Mouse (Mus musculus): ENCODE data around the gene Rbm33.

Rbm33 gene

GRCm38 (mm10) chr5:28316722-28317245, at the start of gene Rbm33:
TSS of gene Rbm33 (plus strand) at chr5:28317121.
- peak; percentile 91 to 92 for DNase-seq (ENCODE audit: low spot score in 2 of 2)

GRCm38 (mm10) chr5:28267576-28267975, 49.3 kb upstream of the Rbm33 start:
- DNase-seq (ENCODE audit: low spot score in 2 of 2), result no peak

GRCm38 (mm10) chr5:28269469-28269991, 47.4 kb upstream of the Rbm33 start:
- DNase-seq (ENCODE audit: low spot score in 2 of 2), result no peak

GRCm38 (mm10) chr5:28272836-28273235, 44.1 kb upstream of the Rbm33 start:
- no peak for DNase-seq (ENCODE audit: low spot score in 2 of 2)

DNA sequence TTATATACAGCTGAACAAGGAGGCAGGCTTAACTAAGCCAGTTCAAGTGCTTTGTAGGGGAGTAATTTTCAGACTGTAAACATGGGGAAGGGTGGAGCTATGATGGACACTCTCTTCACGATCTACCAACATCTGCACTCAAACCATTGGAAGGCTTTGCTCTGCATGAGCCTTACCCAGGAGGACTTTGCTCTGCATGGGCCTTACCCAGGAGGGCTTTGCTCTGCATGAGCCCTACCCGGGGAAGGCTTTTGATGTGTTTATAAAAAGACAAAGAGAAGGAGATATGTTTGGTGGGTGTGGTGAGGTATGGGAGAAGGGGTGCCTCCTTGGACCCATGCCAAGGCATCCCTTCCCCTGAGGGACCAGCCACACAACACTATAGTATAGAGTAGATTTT, 39.6 kb upstream of the Rbm33 start:
- no peak for DNase-seq (ENCODE audit: low spot score in 2 of 2)

- no peak for DNase-seq (ENCODE audit: low spot score in 2 of 2)
Observed at GRCm38 (mm10) chr5:28289111-28289510, 27.8 kb upstream of the Rbm33 start.

DNA sequence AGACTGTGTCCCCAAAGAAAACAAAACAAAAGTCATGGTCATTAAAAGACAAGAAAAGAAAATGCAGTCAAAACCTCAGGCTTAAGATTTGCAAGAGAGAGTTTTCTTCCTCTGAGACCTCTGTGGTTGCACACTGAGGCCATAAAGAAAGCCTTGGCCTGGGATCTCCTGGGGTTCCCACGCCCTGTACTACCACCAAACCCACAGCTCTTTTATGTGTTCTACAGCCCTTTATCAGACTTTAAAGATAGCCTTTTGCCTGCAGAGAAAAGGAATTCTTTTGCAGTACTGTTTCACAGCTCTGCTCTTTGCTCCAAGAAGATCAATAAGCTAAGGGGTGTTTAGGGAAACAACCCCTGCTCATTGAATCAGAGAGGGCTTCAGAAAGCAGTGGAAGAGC, 26.3 kb upstream of the Rbm33 start:
- DNase-seq (ENCODE audit: low spot score in 2 of 2), result no peak

DNA sequence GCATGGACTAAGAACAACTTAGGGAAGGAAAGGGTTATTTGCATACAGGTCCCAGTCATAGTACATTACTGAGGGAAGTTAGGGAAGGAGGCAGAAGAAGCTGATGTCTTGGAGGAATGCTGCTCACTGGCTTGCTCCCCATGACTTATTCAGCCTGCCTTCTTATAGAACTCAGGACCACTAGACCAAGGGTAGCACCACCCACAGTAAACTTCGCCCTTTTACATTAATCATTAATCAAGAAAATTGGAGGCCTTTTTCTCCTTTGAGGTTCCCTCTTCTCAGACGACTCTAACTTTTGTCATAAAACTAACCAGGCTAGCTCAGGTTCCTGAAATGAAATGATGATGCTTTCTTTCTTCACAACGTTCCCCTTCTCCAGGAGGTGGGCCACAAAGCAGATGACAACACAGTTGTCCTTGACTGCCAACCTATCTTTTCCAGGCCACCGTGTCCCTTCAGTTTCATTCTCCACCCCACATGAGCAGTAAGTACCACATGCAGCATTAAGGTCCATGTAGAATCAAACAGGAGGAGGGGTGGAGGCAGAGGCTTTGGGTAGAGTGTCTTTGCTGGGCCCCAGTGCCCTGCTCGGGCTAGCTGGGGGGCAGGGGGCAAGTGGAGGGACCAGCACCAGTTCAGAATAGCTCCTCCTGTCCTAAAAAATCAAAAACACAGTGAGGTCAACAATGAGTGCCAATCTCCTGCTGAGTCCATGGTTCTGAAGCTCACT, 25.6 kb upstream of the Rbm33 start:
- DNase-seq (ENCODE audit: low spot score in 2 of 2), result no peak

GRCm38 (mm10) chr5:28292281-28292680, 24.6 kb upstream of the Rbm33 start:
- DNase-seq (ENCODE audit: low spot score in 2 of 2), result no peak

GRCm38 (mm10) chr5:28293990-28294389, 22.9 kb upstream of the Rbm33 start:
- DNase-seq (ENCODE audit: low spot score in 2 of 2), result peak; percentile 79 to 88

GRCm38 (mm10) chr5:28298161-28298560, 18.8 kb upstream of the Rbm33 start:
- no peak for DNase-seq (ENCODE audit: low spot score in 2 of 2)

DNA sequence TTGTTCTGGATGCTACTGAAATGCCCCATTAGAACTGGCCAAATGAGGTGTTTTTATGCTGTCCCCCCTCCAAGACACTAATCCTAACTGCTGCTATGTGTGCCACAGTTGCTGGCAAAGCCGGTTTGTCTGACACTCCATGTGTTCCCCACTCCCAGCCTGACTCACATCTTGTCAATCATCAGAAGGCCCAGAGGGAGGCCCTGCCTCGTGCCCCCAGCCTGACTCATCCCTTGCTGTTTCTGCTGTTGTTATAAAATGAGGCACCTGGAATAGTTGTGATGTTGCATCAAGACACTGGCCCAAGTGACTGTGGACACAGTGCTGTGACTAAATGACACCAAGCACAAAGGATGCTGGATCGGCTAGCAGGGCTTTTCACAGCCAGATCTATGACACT, 18.2 kb upstream of the Rbm33 start:
- no peak for DNase-seq (ENCODE audit: low spot score in 2 of 2)

- DNase-seq (ENCODE audit: low spot score in 2 of 2), result no peak
Observed at GRCm38 (mm10) chr5:28299346-28299745, 17.6 kb upstream of the Rbm33 start.

GRCm38 (mm10) chr5:28302671-28303070, 14.2 kb upstream of the Rbm33 start:
- no peak for DNase-seq (ENCODE audit: low spot score in 2 of 2)

- DNase-seq (ENCODE audit: low spot score in 2 of 2), result no peak
Observed at GRCm38 (mm10) chr5:28304551-28304950, 12.4 kb upstream of the Rbm33 start.

DNA sequence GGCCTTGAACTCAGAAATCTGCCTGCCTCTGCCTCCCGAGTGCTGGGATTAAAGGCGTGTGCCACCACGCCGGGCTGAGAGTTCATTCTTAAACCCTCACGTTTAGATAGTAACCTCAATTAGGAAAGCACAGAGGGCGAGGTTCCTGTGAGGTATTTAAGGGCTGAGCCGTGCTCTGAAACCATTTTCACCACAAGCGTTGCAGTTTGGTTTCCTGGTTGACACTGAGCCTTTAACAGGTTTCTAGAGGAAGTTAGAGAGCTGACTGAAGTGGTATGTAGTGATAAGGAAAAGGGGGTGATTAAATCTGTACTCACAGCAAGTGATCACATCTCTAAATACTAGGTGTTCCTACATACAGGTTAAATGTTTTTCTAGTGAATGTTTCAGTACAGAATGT, 1.4 kb upstream of the Rbm33 start:
- DNase-seq (ENCODE audit: low spot score in 2 of 2), result no peak

GRCm38 (mm10) chr5:28316151-28316721, 685 bp upstream of the Rbm33 start:
- no peak for DNase-seq (ENCODE audit: low spot score in 2 of 2)

DNA sequence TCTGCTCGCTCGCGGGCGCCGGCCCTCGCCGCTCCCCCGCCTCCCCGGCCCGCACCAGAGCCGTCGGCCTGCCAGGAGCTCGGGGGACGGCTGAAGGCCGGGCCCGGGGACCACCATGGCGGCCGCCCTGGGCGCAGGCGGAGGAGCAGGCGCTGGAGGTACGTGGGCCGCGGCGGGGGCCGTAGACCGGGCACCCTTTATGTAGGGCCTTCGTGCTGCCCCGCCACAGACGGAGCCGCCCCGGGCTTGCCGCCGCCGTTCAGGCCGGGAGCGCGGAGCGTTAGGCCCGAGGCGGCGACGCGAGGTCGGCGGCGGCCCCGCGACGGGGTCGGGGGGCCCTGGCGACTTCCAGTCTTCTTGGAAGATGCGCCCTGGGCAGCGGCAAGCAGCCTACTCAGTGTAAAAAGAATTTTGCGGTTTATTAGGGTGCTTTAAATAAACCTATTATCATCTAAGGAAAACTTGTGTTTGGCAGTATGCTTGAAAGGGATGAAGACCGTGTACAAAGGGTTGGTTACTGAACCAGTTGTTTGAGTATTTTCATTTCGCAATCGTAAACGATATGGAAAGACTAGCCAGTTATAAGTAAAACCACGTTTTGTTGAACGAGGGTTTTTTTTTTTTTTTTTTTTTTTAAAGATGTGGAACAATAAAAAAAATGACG, 464 bp downstream of the Rbm33 start:
- DNase-seq (ENCODE audit: low spot score in 2 of 2), result no peak

- DNase-seq (ENCODE audit: low spot score in 2 of 2), result no peak
Observed at GRCm38 (mm10) chr5:28317917-28318267, 971 bp downstream of the Rbm33 start.

DNA sequence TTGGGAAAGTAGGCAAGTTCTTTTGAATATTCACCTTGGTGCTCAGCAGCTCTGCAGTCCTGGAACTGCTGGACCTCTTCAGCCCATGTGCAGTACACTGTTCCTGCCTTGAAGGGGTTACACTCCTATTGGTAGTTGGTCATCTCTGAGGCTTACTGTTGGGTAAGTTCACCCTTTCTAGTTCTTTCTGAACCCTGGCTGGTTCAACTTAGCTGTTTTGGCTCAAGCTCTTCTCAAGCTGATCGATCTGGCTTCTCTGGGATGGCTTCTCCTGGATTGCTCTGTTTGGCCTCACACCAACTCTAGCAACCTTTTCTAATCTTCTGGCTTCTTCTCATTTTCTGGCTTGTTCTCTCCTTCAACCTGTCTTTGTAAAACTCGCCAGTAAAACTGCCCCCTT, 1.8 kb downstream of the Rbm33 start:
- DNase-seq (ENCODE audit: low spot score in 2 of 2), result no peak

- no peak for DNase-seq (ENCODE audit: low spot score in 2 of 2)
Observed at GRCm38 (mm10) chr5:28321769-28322168, 4.8 kb downstream of the Rbm33 start.

GRCm38 (mm10) chr5:28322189-28322588, 5.3 kb downstream of the Rbm33 start:
- no peak for DNase-seq (ENCODE audit: low spot score in 2 of 2)

GRCm38 (mm10) chr5:28323822-28324221, 6.9 kb downstream of the Rbm33 start:
- no peak for DNase-seq (ENCODE audit: low spot score in 2 of 2)

Measured in right cerebral cortex, postnatal 10 days (tissue).